Comparison of ENCODE assay signal across 15 mouse cellular contexts in genomic region chr13:6504817-6505609, GRCm38 (mm10). TPM values are rescaled to one million over a fixed set of nuclear protein-coding genes. Genes with fewer than 3 reads are reported as not detected.
DNase-seq lines count a peak whose midpoint lies in the region; ATAC-seq and TF ChIP-seq lines count a peak whose summit lies in the region.
"Had no signal": no experiment of that assay in that cellular context is flagged by ENCODE, and none has a peak within 500 bp of the region (broad histone marks: within the 10 kb centered on the region; RNA-seq: fewer than 3 reads in every experiment).

No protein-coding gene starts in this region.

- H3K9ac ChIP-seq in stomach, postnatal 0 days (ENCODE audit: low read length) = no peak overlapping the region
- H3K9ac ChIP-seq: heart, embryonic 12.5 days; limb, embryonic 12.5 days; liver, postnatal 0 days had no signal

- peak; percentile 15 for DNase-seq in heart, adult 8-10 months (ENCODE audit: low spot score)
- DNase-seq in heart, postnatal 4 days = no peak
- peak; percentile 19 for DNase-seq in urinary bladder, postnatal 14 days (ENCODE audit: low spot score)
- no peak for DNase-seq in urinary bladder, postnatal 10 days (ENCODE audit: low spot score)
- DNase-seq in kidney, postnatal 14 days = peak; percentile 55
- no peak for DNase-seq in stomach, postnatal 0 days (ENCODE audit: low spot score)
- DNase-seq in left cerebral cortex, postnatal 25 days (ENCODE audit: low spot score in 2 of 2) = no peak
- DNase-seq in cerebellum, adult 9-11 months = no peak
- DNase-seq: cerebellum, adult 9-10 months; liver, postnatal 0 days had no signal

- no peak for TF ChIP-seq CTCF in stomach, postnatal 0 days (IDR thresholded peaks at IDR 0.05; ENCODE audit: low read depth)

- intact Hi-C loops in left cerebral cortex, postnatal 25 days (cut with DNase I) = no loop called here

- H3K4me1 ChIP-seq in stomach, postnatal 0 days (replicated peaks; ENCODE audit: control insufficient read depth, insufficient read depth) = no peaks in the 10 kb centered on the region
- H3K4me1 ChIP-seq: heart, embryonic 12.5 days; hindbrain, embryonic 10.5 days; limb, embryonic 12.5 days had no signal

- TF ChIP-seq EP300 in stomach, postnatal 0 days (optimal IDR thresholded peaks at IDR 0.05) = no peak

- no peak overlapping the region for H3K27ac ChIP-seq in stomach, postnatal 0 days (replicated peaks)
- H3K27ac ChIP-seq: hindbrain, embryonic 10.5 days; limb, embryonic 12.5 days; macrophage had no signal

- H3K27me3 ChIP-seq in stomach, postnatal 0 days (ENCODE audit: control insufficient read depth, insufficient read depth, low read length) = no peaks in the 10 kb centered on the region
- H3K27me3 ChIP-seq: heart, embryonic 12.5 days; limb, embryonic 12.5 days had no signal

- H3K4me2 ChIP-seq in stomach, postnatal 0 days (replicated peaks; ENCODE audit: low read depth) = no peak overlapping the region
- H3K4me2 ChIP-seq: heart, embryonic 12.5 days; limb, embryonic 12.5 days had no signal

- no peak overlapping the region for H3K4me3 ChIP-seq in stomach, postnatal 0 days (ENCODE audit: low read depth, low read length)
- H3K4me3 ChIP-seq: heart, embryonic 12.5 days; hindbrain, embryonic 10.5 days; limb, embryonic 12.5 days had no signal

- 40% methylated on average over 12 of the region's 12 CpGs for WGBS in stomach, postnatal 0 days

- no peaks in the 10 kb centered on the region for H3K9me3 ChIP-seq in stomach, postnatal 0 days (ENCODE audit: control insufficient read depth, low read length)
- H3K9me3 ChIP-seq: heart, embryonic 12.5 days; hindbrain, embryonic 10.5 days; limb, embryonic 12.5 days had no signal

- no peaks in the 10 kb centered on the region for H3K36me3 ChIP-seq in stomach, postnatal 0 days (ENCODE audit: control insufficient read depth, insufficient read depth, low read length)
- H3K36me3 ChIP-seq: heart, embryonic 12.5 days; hindbrain, embryonic 10.5 days; limb, embryonic 12.5 days had no signal

- peak; percentile 66; the same call in 1 of the 2 replicates for ATAC-seq in stomach, postnatal 0 days (ENCODE audit: low FRiP score, low TSS enrichment)
- ATAC-seq: CD4-positive, CD25-positive, alpha-beta regulatory T cell, adult 4 months; liver, postnatal 0 days had no signal

RNA-seq across cellular contexts. Expression of gene Pitrm1, which starts 42.9 kb away (rescaled TPM):
- 10 to 100 TPM; 49.4 to 60.1 (median 58.5) TPM for total RNA-seq in heart, adult 8-10 months (2022)
- 10 to 100 TPM; 65.3 to 73.8 TPM for total RNA-seq in heart, postnatal 4 days (2021)
- polyA plus RNA-seq in stomach, postnatal 0 days (2015; fragmentation: Nextera tagmentation; extraction: Ambion mirVana) = 23.0 and 23.6 TPM in 2 replicates
- total RNA-seq in left cerebral cortex, postnatal 25 days (2021) = 10 to 100 TPM; 48.8 to 53.2 TPM

Comparison
In these comparisons a context has a peak if more than half of its experiments do, and no peak if none do; other contexts are left out.
1. DNase-seq: peak in heart, adult 8-10 months (single experiment), urinary bladder, postnatal 14 days (single experiment) and kidney, postnatal 14 days (single experiment); none in heart, postnatal 4 days (single experiment), urinary bladder, postnatal 10 days (single experiment), stomach, postnatal 0 days (single experiment), left cerebral cortex, postnatal 25 days (0 of 2) and cerebellum, adult 9-11 months (single experiment).